ENCODE assay signal across 15 mouse cellular contexts in the genomic region with DNA sequence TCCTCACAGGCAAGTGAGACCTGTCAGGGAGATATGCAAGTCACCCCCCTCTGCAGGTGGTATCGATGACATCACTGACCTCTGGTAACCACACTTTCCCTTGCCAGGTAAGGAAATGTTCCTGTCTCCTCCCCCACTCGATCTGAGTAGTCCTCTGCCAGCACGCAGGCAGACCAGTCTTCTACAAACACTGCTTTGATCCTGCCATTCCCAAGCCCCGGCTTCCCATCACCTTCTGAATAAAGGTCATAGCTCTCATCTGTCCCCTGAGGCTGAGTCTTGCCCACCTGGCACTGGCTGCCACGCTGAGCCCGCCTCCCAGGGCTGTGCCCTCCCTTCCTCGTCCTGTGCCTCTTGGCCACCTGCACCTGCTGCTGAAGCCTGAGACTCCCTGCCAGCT. TPM values are rescaled to one million over a fixed set of nuclear protein-coding genes. Genes with fewer than 3 reads are reported as not detected.
DNase-seq lines count a peak whose midpoint lies in the region; ATAC-seq lines count a peak whose summit lies in the region.
"Had no signal": no experiment of that assay in that cellular context is flagged by ENCODE, and none has a peak within 500 bp of the region (broad histone marks: within the 10 kb centered on the region; RNA-seq: fewer than 3 reads in every experiment).

No protein-coding gene starts in this region.

- no peaks in the 10 kb centered on the region for H3K36me3 ChIP-seq in embryonic facial prominence, embryonic 15.5 days
- H3K36me3 ChIP-seq: G1E; midbrain, embryonic 13.5 days had no signal

- no peaks in the 10 kb centered on the region for H3K9me3 ChIP-seq in embryonic facial prominence, embryonic 15.5 days (replicated peaks)
- H3K9me3 ChIP-seq: G1E; midbrain, embryonic 13.5 days had no signal

- 0 out of 2 replicates have a peak, but pooled peaks cover 3% of the 10 kb centered on the region for H3K4me1 ChIP-seq in embryonic facial prominence, embryonic 15.5 days

- H3K27ac ChIP-seq in embryonic facial prominence, embryonic 15.5 days (replicated peaks): no peak overlapping the region
- H3K27ac ChIP-seq: midbrain, embryonic 13.5 days had no signal

- H3K4me3 ChIP-seq in embryonic facial prominence, embryonic 15.5 days (replicated peaks): no peak overlapping the region
- H3K4me3 ChIP-seq: midbrain, embryonic 13.5 days had no signal

- H3K27me3 ChIP-seq in embryonic facial prominence, embryonic 15.5 days: 0 out of 2 replicates have a peak, but pooled peaks cover 4% of the 10 kb centered on the region

- H3K4me2 ChIP-seq in embryonic facial prominence, embryonic 15.5 days (replicated peaks): no peak overlapping the region
- H3K4me2 ChIP-seq: midbrain, embryonic 13.5 days had no signal

- 19% methylated on average over 7 of the region's 7 CpGs for WGBS in embryonic facial prominence, embryonic 15.5 days

- ATAC-seq in embryonic facial prominence, embryonic 15.5 days (ENCODE audit: insufficient number of reproducible peaks, low FRiP score, low TSS enrichment, low read depth): peak; percentile 49; the same call in 1 of the 2 replicates
- ATAC-seq in erythroblast, adult 5-6 weeks (replicated peaks; ENCODE audit: low FRiP score, poor library complexity, severe bottlenecking): no peak
- ATAC-seq: forebrain, embryonic 14.5 days; midbrain, embryonic 13.5 days had no signal

- DNase-seq in kidney, adult 11 months: peak; percentile 43
- no peak for DNase-seq in kidney, adult 18-20 months
- DNase-seq in kidney, postnatal 25 days: peak; percentile 29 to 71
- peak; percentile 63 to 88 for DNase-seq in lung, postnatal 4 days
- no peak for DNase-seq in c-Kit-positive CD71-positive TER-119-positive erythroid progenitor cells, embryonic 14.5 days (ENCODE audit: low spot score)
- DNase-seq in right cerebral cortex, postnatal 10 days (ENCODE audit: low spot score in 2 of 2): no peak
- DNase-seq: adrenal gland, adult 8-10 months; cerebellum, postnatal 25 days; thymus, adult 18-20 months had no signal

- H3K9ac ChIP-seq in embryonic facial prominence, embryonic 15.5 days: no peak overlapping the region
- H3K9ac ChIP-seq: midbrain, embryonic 13.5 days had no signal

RNA-seq across cellular contexts. Expression of gene Krt18, which starts 11.2 kb away (rescaled TPM):
- 87.8 and 119 TPM in 2 replicates for polyA plus RNA-seq in embryonic facial prominence, embryonic 15.5 days (2015; fragmentation: Nextera tagmentation; extraction: Ambion mirVana)
- 2.3 TPM in 1 of 2 replicates, not detected in the other for total RNA-seq in erythroblast, adult 5-6 weeks (2015; ENCODE audit: low replicate concordance)
- total RNA-seq in erythroblast, adult 5-6 weeks (2017; ENCODE audit: low replicate concordance): 2.8 TPM in 1 of 2 replicates, not detected in the other
- total RNA-seq: G1E had no signal
- polyA plus RNA-seq: G1E had no signal

RNA-seq across cellular contexts. Expression of gene Krt8, which starts 12.5 kb away (rescaled TPM):
- 131 and 181 TPM in 2 replicates for polyA plus RNA-seq in embryonic facial prominence, embryonic 15.5 days (2015; fragmentation: Nextera tagmentation; extraction: Ambion mirVana)
- not detected in 2 replicates for total RNA-seq in erythroblast, adult 5-6 weeks (2015; ENCODE audit: low replicate concordance)
- total RNA-seq in erythroblast, adult 5-6 weeks (2017; ENCODE audit: low replicate concordance): not detected in 2 replicates
- total RNA-seq: G1E; left cerebral cortex, adult 18-20 months had no signal
- polyA plus RNA-seq: G1E had no signal

RNA-seq across cellular contexts. Expression of gene Eif4b, which starts 56.8 kb away (rescaled TPM):
- 107 and 113 TPM in 2 replicates for polyA plus RNA-seq in embryonic facial prominence, embryonic 15.5 days (2015; fragmentation: Nextera tagmentation; extraction: Ambion mirVana)
- total RNA-seq in erythroblast, adult 5-6 weeks (2015; ENCODE audit: low replicate concordance): 35.4 and 35.9 TPM in 2 replicates
- 58.0 and 81.1 TPM in 2 replicates for total RNA-seq in erythroblast, adult 5-6 weeks (2017; ENCODE audit: low replicate concordance)

Comparison
In these comparisons a context has a peak if more than half of its experiments do, and no peak if none do; other contexts are left out.
1. DNase-seq: peak in kidney, adult 11 months (single experiment), kidney, postnatal 25 days (2 of 2) and lung, postnatal 4 days (2 of 2); none in kidney, adult 18-20 months (single experiment), c-Kit-positive CD71-positive TER-119-positive erythroid progenitor cells, embryonic 14.5 days (single experiment) and right cerebral cortex, postnatal 10 days (0 of 2).